Mouse (Mus musculus) telencephalon, adult 2 months (tissue): Measurements from ENCODE around the gene Znhit2.

Source experiments
- DNase-seq: peaks from one replicate; pipeline ENCODE4 v3.0.0-alpha.2; 2011; ENCODE audit warnings: low read depth, low spot score

The Znhit2 gene

DNA sequence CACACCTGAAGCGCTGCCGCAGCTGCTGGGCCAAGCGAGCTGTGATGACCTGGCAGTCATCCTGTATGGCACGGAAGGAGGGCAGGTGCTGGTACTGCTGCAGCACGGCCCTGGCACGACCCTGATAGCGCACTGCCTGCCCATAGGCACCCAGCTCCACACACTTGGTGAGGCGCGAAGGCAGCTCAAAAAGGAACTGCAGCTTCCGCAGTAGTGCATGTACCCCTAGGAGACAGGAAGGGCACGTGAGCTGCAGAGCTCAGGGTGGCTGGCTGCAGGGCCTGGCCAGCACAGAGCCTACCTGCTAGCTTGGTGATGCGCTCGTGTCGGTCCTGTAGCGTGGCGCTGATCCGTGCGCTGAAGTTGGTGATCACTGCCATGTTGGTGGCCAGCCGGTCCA lies 10.3 kb downstream of the Znhit2 start:
- DNase-seq: no peak

DNA sequence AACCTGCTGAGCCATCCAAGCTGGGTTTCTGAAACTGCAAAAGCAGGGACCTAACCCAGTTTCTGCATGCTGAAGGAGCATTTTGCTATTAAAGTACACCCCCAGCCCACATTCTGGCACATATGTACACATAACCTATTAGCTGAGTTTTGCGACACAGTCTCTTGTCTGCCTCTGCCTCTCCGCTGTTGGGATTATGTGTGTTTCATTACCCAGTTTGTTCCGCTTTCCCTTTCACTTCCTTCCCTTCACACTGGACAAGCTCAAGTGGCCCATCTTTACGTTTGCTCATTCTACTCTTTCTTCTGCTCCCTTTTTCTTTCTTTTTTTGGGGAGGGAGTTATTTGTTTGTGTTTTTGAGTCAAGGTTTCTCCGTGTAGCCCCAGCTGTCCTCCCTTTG lies 12.9 kb downstream of the Znhit2 start:
- no peak for DNase-seq

DNA sequence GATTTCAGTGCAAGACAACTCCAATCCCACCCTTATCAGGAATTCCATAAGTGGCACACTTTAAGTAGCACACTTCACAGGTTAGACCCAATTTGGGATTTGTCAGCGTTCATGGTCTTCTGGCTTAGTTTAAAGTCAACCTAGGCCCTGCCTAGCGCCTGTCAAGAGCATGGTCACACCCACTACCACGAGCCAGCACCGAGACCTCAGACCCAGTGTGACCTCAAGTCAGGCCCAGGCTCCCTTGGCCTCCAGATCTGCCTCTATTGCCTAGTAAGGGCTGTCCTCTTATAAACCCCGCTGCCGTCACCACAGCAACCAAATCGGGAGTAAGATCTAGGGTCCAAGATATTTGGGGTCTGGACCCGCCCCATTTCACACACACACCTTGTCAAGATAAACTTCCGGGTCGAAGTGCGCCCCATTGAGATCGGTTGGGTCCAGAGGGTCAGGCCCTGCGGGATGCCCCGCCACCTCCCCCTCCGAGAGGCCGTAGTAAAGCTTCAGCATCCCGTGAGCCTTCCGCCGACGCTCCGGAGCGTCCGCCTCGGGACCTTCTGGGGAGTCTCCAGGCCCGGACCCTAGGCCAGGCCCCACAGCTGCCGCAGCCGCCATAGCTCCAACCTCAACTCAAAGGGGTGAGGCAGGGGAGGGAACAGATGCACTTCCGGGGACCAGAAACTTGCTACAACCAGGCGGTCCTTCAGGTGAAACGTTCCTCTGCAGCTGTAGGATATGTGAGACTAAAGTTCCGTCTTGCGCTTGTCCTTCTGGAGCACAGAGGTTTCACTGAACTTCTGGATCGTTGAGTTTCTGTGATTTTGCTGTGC lies 15.8 kb downstream of the Znhit2 start, which contains the start of gene Vps51:
Gene Vps51, minus strand, starts transcription at position 668 of the 830 bp plus-strand sequence.
- DNase-seq: peak; percentile 97

DNA sequence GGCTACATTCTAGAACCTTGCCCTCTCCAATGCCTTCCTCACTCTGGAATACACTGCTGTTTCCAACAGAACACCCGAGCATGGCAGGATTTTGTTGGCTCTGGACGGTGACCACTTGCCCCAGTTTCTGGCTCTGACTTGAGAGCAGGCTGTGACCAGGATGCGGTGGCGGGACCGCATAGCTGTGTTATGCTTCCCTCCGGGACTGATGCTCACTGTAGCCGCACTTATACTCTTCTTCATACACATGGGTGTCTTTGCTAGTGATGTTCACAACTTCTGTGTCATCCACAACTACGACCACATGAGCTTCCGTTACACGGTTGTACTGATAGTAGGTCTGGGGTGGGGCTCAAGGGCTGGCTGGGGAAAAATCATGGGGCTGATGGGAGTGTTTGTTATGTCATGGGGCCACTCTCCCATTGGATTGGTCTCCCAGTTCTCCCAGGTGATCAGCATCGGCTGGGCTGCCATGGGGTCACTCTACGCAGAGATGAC lies 19.0 kb downstream of the Znhit2 start, which contains the start of gene Tmem262:
Gene Tmem262, plus strand, starts transcription at position 51 of the 498 bp plus-strand sequence.
- no peak for DNase-seq

DNA sequence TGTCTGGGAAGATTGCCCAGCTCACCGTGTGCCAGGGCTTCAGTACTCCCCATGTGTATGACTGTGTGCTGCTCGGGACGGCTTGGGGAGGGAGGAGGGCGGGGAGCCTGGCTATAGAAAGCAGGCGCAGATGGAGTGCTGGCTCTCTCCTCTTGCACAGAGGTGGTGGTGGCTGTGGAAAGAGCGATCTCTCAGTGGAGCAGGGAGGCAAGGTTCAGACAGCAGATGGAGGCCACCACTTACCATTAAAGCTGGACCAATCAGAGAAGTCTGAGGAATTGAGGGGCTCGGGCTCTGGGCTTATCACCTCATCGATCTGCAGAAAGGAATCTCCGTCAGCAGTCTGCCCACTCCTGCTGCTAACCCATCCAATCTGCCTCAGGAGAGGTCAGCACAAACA lies 21.2 kb downstream of the Znhit2 start, which contains the start of gene Gm28374:
Gene Gm28374, minus strand, starts transcription at position 101 of the 400 bp plus-strand sequence.
- DNase-seq: no peak

DNA sequence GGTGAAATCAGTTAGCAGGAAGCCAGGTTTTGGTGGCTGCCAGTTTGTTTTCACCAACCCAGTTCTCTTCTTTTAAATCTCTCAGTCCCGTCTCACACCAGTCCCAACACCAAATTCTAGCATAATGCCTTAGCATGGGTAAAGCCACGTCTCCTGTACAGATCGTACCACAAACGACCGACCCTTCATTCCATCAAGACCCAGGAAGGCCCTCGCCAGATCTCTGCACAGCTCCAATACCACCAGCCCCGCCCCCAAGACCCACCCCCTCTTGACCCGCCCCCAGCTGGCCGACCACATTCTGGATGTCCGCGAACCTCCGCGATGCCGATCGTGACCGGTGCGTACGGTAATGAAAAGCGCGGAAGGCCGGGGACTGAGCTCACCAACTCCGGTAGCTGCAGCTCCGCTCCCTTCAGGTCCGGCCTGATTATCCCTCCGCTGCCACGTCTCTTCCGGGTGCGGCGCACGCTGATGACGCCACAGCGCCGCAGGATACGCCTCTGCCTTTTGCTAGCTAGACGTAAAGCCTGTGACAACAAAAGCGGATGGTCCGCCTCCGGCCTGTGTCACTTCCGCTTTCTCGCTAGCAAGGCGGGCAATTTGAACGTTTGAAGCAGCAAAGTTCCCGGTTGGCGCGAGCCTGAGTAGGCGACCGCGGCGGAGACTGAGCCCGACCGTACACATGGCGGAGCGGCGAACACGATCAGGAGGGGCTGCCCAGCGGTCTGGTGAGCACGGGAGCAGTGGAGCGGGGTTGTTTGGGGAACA lies 23.7 kb downstream of the Znhit2 start, which contains the start of the genes Zfpl1 and Cdca5:
Gene Zfpl1, minus strand, starts transcription at position 479 of the 771 bp plus-strand sequence.
Gene Cdca5, plus strand, starts transcription at position 506 of the 771 bp plus-strand sequence.
- peak; percentile 98 for DNase-seq

DNA sequence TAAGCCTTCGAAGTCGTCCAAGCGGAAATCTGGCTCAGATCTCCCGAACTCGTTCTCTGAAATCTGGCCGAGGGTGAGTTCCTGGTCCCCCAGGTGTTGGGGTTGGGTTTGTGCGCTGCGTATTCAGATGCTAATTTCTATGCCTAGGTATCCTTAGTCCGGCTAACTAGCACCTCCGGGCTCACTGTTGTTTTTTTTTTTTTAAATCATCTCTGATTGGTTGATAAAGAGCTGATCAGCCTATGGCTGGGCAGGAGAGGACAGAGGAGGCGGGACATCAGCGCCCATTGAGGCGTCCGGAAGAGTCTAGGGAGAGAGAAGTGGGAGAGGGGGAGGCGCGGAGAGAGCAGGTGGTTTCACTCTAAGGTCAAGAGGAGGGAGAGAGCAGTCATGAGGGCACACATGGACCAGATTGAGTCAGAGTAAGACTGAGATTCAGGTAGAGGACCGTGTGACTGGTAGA lies 24.5 kb downstream of the Znhit2 start:
- no peak for DNase-seq

DNA sequence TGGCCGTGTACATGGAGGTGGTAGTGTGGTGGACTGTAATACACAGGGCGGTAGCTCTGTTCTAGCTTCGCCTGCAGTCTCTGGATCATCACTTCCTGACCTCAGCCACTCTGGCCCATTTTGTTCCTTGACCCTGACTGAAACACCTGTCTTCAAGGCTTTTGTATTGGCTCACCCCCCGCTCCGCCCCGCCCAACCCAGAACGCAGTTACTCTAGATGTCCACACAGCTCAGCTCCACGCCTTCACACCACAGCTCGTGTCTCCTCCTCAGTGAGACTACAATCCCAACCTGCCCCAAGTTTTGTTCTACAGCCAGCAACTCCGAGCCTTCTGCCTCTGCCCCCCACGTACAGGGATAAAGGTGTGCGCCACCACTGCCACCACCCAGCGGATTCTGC lies 27.8 kb downstream of the Znhit2 start:
- no peak for DNase-seq

DNA sequence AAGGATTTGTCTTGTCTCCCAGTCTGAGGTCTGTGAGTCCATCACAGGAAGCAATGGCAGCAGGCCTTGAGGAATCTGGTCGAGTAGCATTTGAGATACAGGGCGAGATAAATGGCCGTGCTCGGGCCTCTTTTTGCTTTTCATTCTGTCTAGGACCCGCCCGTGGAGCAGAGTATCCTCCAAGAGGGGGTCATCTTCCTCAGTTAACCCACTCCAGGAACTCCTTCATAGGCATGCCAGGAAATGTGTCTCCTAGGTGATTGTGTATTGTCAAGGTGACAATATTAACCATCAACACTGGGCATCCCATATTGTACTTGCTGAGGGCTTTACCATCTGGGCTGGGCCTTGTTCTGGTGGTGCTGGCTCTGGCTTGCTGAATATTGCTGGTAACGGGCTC lies 33.1 kb downstream of the Znhit2 start, which contains the start of gene AC131692.1:
Gene AC131692.1, plus strand, starts transcription at position 301 of the 400 bp plus-strand sequence.
- DNase-seq: no peak

DNA sequence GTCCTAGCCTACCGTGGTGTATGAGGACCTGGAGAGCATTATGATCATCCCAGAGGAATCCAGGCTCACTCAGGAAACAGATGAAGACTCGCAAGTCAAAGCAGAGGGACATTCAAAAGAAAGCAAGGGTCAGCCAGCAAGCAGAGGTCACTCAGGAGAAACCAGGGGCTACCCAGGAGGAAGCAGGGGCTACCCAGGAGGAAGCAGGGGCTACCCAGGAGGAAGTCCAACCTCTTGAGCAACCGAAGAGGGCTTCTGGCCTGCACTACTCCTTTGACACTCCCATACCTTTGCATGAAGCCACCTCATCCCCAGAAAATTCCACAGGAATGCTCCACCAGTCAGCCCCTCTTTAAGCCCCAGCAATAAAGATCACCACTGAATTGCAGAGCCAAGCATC lies 36.9 kb downstream of the Znhit2 start:
- no peak for DNase-seq

DNA sequence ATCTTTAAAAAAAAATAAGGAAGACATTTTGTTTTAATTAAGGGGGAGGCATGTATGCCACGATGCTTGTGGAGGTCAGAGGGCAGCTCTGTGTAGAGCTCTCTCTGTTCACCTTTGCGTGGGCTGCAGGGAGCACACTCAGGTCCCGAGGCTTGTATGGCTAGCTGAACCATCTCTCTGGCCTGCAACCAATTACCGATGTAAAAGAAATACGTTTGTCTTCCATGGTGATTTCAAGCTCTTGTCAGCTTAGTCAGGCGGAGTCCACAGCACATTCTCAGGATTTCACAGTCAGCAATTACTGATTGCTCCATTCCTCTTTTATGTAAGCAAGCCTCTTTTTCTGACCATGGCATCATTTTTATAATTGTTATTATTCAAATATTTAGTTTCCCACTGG lies 40.2 kb downstream of the Znhit2 start:
- DNase-seq: no peak

DNA sequence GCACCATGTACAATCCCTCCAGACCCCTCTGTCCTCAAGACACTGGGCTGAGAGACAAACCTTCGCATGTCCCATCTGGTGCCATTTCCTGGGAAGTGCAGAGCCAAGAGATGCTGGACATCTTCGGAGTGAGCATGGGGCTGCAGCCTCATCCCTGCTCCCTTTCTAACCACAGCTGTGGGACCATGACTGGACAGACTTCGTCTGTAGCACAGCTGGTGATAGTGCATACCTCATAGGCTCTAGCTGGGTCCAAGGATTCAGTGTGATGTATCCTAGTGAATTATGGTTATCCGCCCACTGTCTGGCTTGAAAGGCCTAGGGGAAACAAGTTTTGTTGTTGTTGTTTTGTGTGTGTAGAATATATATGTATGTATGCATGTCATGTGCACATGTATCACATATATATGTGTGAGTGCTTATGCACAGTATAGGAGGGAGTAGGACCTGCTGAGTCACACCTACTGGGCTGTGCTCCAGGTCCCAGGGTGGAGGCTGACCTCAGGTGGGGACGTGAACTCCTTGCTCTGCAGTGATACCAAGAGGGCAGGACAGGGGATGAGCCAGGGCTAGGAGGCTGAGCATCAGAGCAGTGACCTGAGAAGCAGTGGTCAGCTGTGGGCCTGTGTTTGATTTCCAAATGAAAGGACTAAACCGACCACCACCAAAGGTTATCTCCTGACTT lies 41.3 kb downstream of the Znhit2 start:
- no peak for DNase-seq

DNA sequence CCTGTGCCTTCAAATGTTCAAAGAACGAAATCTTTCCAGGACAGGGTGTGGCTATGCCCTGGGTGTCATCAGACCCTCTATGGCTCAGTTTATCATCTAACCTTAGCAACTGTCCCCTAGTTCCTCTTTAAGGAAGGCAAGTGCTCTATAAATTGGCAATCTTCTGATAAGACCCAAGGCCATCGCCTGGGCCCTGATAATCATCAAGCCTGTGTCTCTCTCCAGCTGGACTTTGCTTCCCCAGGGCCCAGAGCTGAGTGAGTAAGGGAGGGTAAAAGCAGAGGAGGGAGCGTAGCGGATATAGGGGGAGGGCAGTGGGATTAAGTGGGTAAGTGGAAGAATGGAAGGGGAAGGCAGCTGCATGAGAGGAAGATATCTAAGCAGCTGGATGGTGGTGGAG lies 43.5 kb downstream of the Znhit2 start:
- DNase-seq: no peak

DNA sequence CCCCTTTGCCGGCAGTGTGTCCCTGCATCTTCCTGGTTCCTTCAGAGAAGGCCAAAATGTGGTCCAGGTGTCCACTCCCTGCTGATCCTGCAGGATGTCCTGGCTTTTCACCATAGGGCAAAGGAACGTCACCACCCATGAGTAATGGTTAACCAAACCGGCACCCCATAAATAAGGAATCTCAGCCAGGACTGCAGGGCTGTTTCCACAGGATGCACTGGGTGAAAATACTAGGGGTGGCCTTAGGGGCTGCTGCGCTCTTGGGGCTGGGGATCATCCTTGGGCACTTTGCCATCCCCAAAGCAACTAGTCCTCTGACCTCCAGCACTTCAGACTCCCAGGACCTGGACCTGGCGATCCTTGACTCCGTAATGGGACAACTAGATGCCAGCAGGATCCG lies 44.6 kb downstream of the Znhit2 start, which contains the start of gene Naaladl1:
Gene Naaladl1, plus strand, starts transcription at position 197 of the 400 bp plus-strand sequence.
- no peak for DNase-seq
